ENCODE assay signal across 8 mouse cellular contexts in genomic region chr5:149335563-149336238, GRCm38 (mm10).
DNase-seq lines count a peak whose midpoint lies in the region; ATAC-seq and TF ChIP-seq lines count a peak whose summit lies in the region.

No protein-coding gene starts in this region.

- H3K9ac ChIP-seq in embryonic facial prominence, embryonic 15.5 days: no peak overlapping the region
- H3K9ac ChIP-seq in heart, embryonic 11.5 days (ENCODE audit: low read depth, low read length): no peak overlapping the region
- no peak overlapping the region for H3K9ac ChIP-seq in kidney, embryonic 15.5 days
- no peak overlapping the region for H3K9ac ChIP-seq in liver, adult 2 months (ENCODE audit: low read depth, low read length)

- TF ChIP-seq POLR2A in bone marrow, adult 2 months (IDR thresholded peaks at IDR 0.05; ENCODE audit: borderline replicate concordance, control insufficient read depth, low read depth, low read length): no peak
- no peak for TF ChIP-seq POLR2A in liver, adult 2 months (IDR thresholded peaks at IDR 0.05; ENCODE audit: extremely low read depth, insufficient read depth, low read length)

- H3K27me3 ChIP-seq in embryonic facial prominence, embryonic 15.5 days: peaks cover 3% of the 10 kb centered on the region; the same call in 1 of the 2 replicates
- H3K27me3 ChIP-seq in heart, embryonic 11.5 days (ENCODE audit: control insufficient read depth, insufficient read depth, low read length): 0 out of 2 replicates have a peak, but pooled peaks cover 3% of the 10 kb centered on the region
- no peaks in the 10 kb centered on the region for H3K27me3 ChIP-seq in kidney, embryonic 15.5 days
- H3K27me3 ChIP-seq in liver, adult 2 months (ENCODE audit: control insufficient read depth, insufficient read depth, low read length): no peaks in the 10 kb centered on the region

- 59% methylated on average over 21 of the region's 21 CpGs for WGBS in bone marrow, adult 2 months
- WGBS in embryonic facial prominence, embryonic 15.5 days: 41% methylated on average over 21 of the region's 21 CpGs
- WGBS in heart, embryonic 11.5 days (ENCODE audit: insufficient replicate concordance): 40% methylated on average over 21 of the region's 21 CpGs
- 42% methylated on average over 21 of the region's 21 CpGs for WGBS in kidney, embryonic 15.5 days
- 50% methylated on average over 21 of the region's 21 CpGs for WGBS in liver, adult 2 months

- H3K4me2 ChIP-seq in embryonic facial prominence, embryonic 15.5 days (replicated peaks): no peak overlapping the region
- H3K4me2 ChIP-seq in heart, embryonic 11.5 days: no peak overlapping the region
- H3K4me2 ChIP-seq in kidney, embryonic 15.5 days: no peak overlapping the region

- DNase-seq in B cell, adult 2 months: peak; percentile 84 to 85
- DNase-seq in liver, adult 2 months (ENCODE audit: extremely low read depth, low read depth, low spot score): peak; percentile 47
- peak; percentile 58 to 72 for DNase-seq in spleen, postnatal 14 days (ENCODE audit: low spot score in 2 of 2)

- H3K9me3 ChIP-seq in embryonic facial prominence, embryonic 15.5 days (replicated peaks): no peaks in the 10 kb centered on the region
- no peaks in the 10 kb centered on the region for H3K9me3 ChIP-seq in heart, embryonic 11.5 days (replicated peaks; ENCODE audit: control insufficient read depth, low read length)
- no peaks in the 10 kb centered on the region for H3K9me3 ChIP-seq in kidney, embryonic 15.5 days (replicated peaks)

- H3K36me3 ChIP-seq in embryonic facial prominence, embryonic 15.5 days: no peaks in the 10 kb centered on the region
- H3K36me3 ChIP-seq in heart, embryonic 11.5 days (ENCODE audit: control insufficient read depth, insufficient read depth, low read length): no peaks in the 10 kb centered on the region
- H3K36me3 ChIP-seq in kidney, embryonic 15.5 days: no peaks in the 10 kb centered on the region
- no peaks in the 10 kb centered on the region for H3K36me3 ChIP-seq in liver, adult 2 months (ENCODE audit: control insufficient read depth, insufficient read depth, low read length)

- H3K4me3 ChIP-seq in bone marrow, adult 2 months (replicated peaks; ENCODE audit: control insufficient read depth, low read depth, low read length): no peak overlapping the region
- no peak overlapping the region for H3K4me3 ChIP-seq in embryonic facial prominence, embryonic 15.5 days (replicated peaks)
- no peak overlapping the region for H3K4me3 ChIP-seq in heart, embryonic 11.5 days (ENCODE audit: low read depth, low read length)
- H3K4me3 ChIP-seq in kidney, embryonic 15.5 days (replicated peaks): no peak overlapping the region
- H3K4me3 ChIP-seq in liver, adult 2 months (ENCODE audit: insufficient read depth, low read depth, low read length): no peak overlapping the region

- ATAC-seq in embryonic facial prominence, embryonic 15.5 days (ENCODE audit: insufficient number of reproducible peaks, low FRiP score, low TSS enrichment, low read depth): peak; percentile 76
- 0 out of 2 replicates have a peak, but pooled peaks have one; percentile 39 for ATAC-seq in heart, embryonic 11.5 days (replicated peaks; ENCODE audit: insufficient number of reproducible peaks, low FRiP score, low TSS enrichment)
- peak; percentile 84 for ATAC-seq in kidney, embryonic 15.5 days (replicated peaks; ENCODE audit: low FRiP score)
- peak; percentile 60 for ATAC-seq in monocyte, adult 5-6 weeks (replicated peaks; ENCODE audit: insufficient number of reproducible peaks, low FRiP score, low TSS enrichment, poor library complexity, severe bottlenecking)

- no peaks in the 10 kb centered on the region for H3K79me2 ChIP-seq in liver, adult 2 months (ENCODE audit: control insufficient read depth, insufficient read depth, low read length)

- H3K4me1 ChIP-seq in bone marrow, adult 2 months (ENCODE audit: control insufficient read depth, insufficient read depth, low read length): no peaks in the 10 kb centered on the region
- H3K4me1 ChIP-seq in embryonic facial prominence, embryonic 15.5 days: peaks cover 37% of the 10 kb centered on the region
- H3K4me1 ChIP-seq in heart, embryonic 11.5 days (ENCODE audit: control insufficient read depth, insufficient read depth, low read length): peaks cover 12% of the 10 kb centered on the region
- peaks cover 24% of the 10 kb centered on the region for H3K4me1 ChIP-seq in kidney, embryonic 15.5 days
- peaks cover 9% of the 10 kb centered on the region for H3K4me1 ChIP-seq in liver, adult 2 months (ENCODE audit: control insufficient read depth, insufficient read depth, low read length)

- peak; percentile 89 for TF ChIP-seq CTCF in bone marrow, adult 2 months (IDR thresholded peaks at IDR 0.05; ENCODE audit: control insufficient read depth, insufficient read depth, low read length)
- TF ChIP-seq CTCF in liver, adult 2 months (IDR thresholded peaks at IDR 0.05; ENCODE audit: low read depth, low read length): peak; percentile 94

- H3K27ac ChIP-seq in bone marrow, adult 2 months (ENCODE audit: control insufficient read depth, insufficient read depth, low read depth, low read length, poor library complexity): no peak overlapping the region
- no peak overlapping the region for H3K27ac ChIP-seq in embryonic facial prominence, embryonic 15.5 days (replicated peaks)
- no peak overlapping the region for H3K27ac ChIP-seq in heart, embryonic 11.5 days (ENCODE audit: low read depth, low read length)
- no peak overlapping the region for H3K27ac ChIP-seq in kidney, embryonic 15.5 days
- H3K27ac ChIP-seq in liver, adult 2 months (replicated peaks; ENCODE audit: insufficient read depth, low read depth, low read length): no peak overlapping the region
